Mouse (Mus musculus) forelimb bud, embryonic 11.5 days (tissue): ENCODE measurements around the gene Dvl3.
"Not testable (repeated sequence)": the region's sequence is repeated elsewhere in the genome, so short reads cannot be mapped to it uniquely, and the experiment has no call there.

ENCODE experiments used
- DNase-seq: peaks from one replicate; pipeline ENCODE4 v3.0.0-alpha.2; 2012; ENCODE audit warnings: low read depth, low spot score

The Dvl3 gene

GRCm38 (mm10) chr16:20516726-20517201 is at the start of gene Dvl3:
Dvl3 (plus strand) TSS chr16:20516982.
- DNase-seq = peak; percentile 84

- no peak for DNase-seq
Measured at GRCm38 (mm10) chr16:20470981-20471380, 45.8 kb upstream of the Dvl3 start.

- no peak for DNase-seq
Measured at GRCm38 (mm10) chr16:20471686-20472085, 45.1 kb upstream of the Dvl3 start.

- no peak for DNase-seq
Measured at GRCm38 (mm10) chr16:20473748-20474147, 43.0 kb upstream of the Dvl3 start.

GRCm38 (mm10) chr16:20474211-20474610 is 42.6 kb upstream of the Dvl3 start:
- DNase-seq = no peak

- DNase-seq = no peak
Measured at GRCm38 (mm10) chr16:20474786-20475185, 42.0 kb upstream of the Dvl3 start.

GRCm38 (mm10) chr16:20475335-20475734 is 41.4 kb upstream of the Dvl3 start:
- no peak for DNase-seq

GRCm38 (mm10) chr16:20476857-20477256 is 39.9 kb upstream of the Dvl3 start:
- no peak for DNase-seq

GRCm38 (mm10) chr16:20477270-20477669 is 39.5 kb upstream of the Dvl3 start:
- DNase-seq = no peak

GRCm38 (mm10) chr16:20478504-20478903 is 38.3 kb upstream of the Dvl3 start:
- no peak for DNase-seq

- DNase-seq = not testable (repeated sequence)
Measured at GRCm38 (mm10) chr16:20479026-20479760, 37.6 kb upstream of the Dvl3 start.

GRCm38 (mm10) chr16:20480115-20480514 is 36.7 kb upstream of the Dvl3 start:
- DNase-seq = peak; percentile 12

- DNase-seq = no peak
Measured at GRCm38 (mm10) chr16:20481746-20482145, 35.0 kb upstream of the Dvl3 start.

GRCm38 (mm10) chr16:20483716-20484115 is 33.1 kb upstream of the Dvl3 start:
- not testable (repeated sequence) for DNase-seq

- DNase-seq = no peak
Measured at GRCm38 (mm10) chr16:20485061-20485460, 31.7 kb upstream of the Dvl3 start.

GRCm38 (mm10) chr16:20486048-20486447 is 30.7 kb upstream of the Dvl3 start:
- no peak for DNase-seq

- no peak for DNase-seq
Measured at GRCm38 (mm10) chr16:20488151-20488550, 28.6 kb upstream of the Dvl3 start.

GRCm38 (mm10) chr16:20488751-20489150 is 28.0 kb upstream of the Dvl3 start:
- DNase-seq = not testable (repeated sequence)

- no peak for DNase-seq
Measured at GRCm38 (mm10) chr16:20489233-20489632, 27.5 kb upstream of the Dvl3 start.

- DNase-seq = no peak
Measured at GRCm38 (mm10) chr16:20490581-20490980, 26.2 kb upstream of the Dvl3 start.

GRCm38 (mm10) chr16:20491301-20491700 is 25.5 kb upstream of the Dvl3 start:
- DNase-seq = no peak

- no peak for DNase-seq
Measured at GRCm38 (mm10) chr16:20493452-20493851, 23.3 kb upstream of the Dvl3 start.
